Mouse (Mus musculus) gastrocnemius, postnatal 25 days (tissue): ENCODE measurements around the gene Cldn9. TPM values are rescaled to one million over a fixed set of nuclear protein-coding genes. Genes with fewer than 3 reads are reported as not detected.
A peak's percentile ranks its signal among the peaks of the same experiment; 100 is the strongest.

Experiments used
- DNase-seq: peaks from one replicate; pipeline ENCODE4 v3.0.0; 2022
- total RNA-seq, 2 experiments: library from RNA; stranded (reverse); gene quantifications; 1 replicate in 1 of 2; 2 replicates in 1 of 2; pipeline ENCODE4 v1.2.3; 2021

Gene Cldn9
- total RNA-seq, 2 experiments from 2014 or later = 0.19 TPM; not detected in 1

GRCm38 (mm10) chr17:23680336-23680735 lies 3.5 kb downstream of the Cldn9 start:
- no peak for DNase-seq

- DNase-seq = no peak
Measured at GRCm38 (mm10) chr17:23679127-23679835, 4.5 kb downstream of the Cldn9 start, which contains the start of gene Cldn6. Gene Cldn6, plus strand, starts transcription at chr17:23679249.

GRCm38 (mm10) chr17:23677236-23677679 lies 6.6 kb downstream of the Cldn9 start, which contains the start of gene Tnfrsf12a:
Gene Tnfrsf12a, minus strand, starts transcription at chr17:23677468.
- peak; percentile 90 for DNase-seq

GRCm38 (mm10) chr17:23676473-23677031 lies 7.3 kb downstream of the Cldn9 start:
- DNase-seq = peak; percentile 42

GRCm38 (mm10) chr17:23675564-23676281 lies 8.1 kb downstream of the Cldn9 start:
- DNase-seq = peak; percentile 41

GRCm38 (mm10) chr17:23675127-23675526 lies 8.7 kb downstream of the Cldn9 start:
- DNase-seq = peak; percentile 68

- no peak for DNase-seq
Measured at GRCm38 (mm10) chr17:23674271-23674952, 9.4 kb downstream of the Cldn9 start.

- peak; percentile 90 for DNase-seq
Measured at GRCm38 (mm10) chr17:23673424-23674073, 10.3 kb downstream of the Cldn9 start, which contains the start of the genes Hcfc1r1 and Thoc6. Gene Hcfc1r1, plus strand, starts transcription at chr17:23673596. Gene Thoc6, minus strand, starts transcription at chr17:23673882.

GRCm38 (mm10) chr17:23672761-23673160 lies 11.1 kb downstream of the Cldn9 start:
- no peak for DNase-seq

- DNase-seq = no peak
Measured at GRCm38 (mm10) chr17:23671519-23671918, 12.3 kb downstream of the Cldn9 start.

- no peak for DNase-seq
Measured at GRCm38 (mm10) chr17:23670516-23671074, 13.2 kb downstream of the Cldn9 start.

- DNase-seq = no peak
Measured at GRCm38 (mm10) chr17:23665511-23665910, 18.3 kb downstream of the Cldn9 start.

GRCm38 (mm10) chr17:23664556-23665021 lies 19.2 kb downstream of the Cldn9 start:
- no peak for DNase-seq

GRCm38 (mm10) chr17:23661526-23661925 lies 22.3 kb downstream of the Cldn9 start:
- DNase-seq = no peak

- no peak for DNase-seq
Measured at GRCm38 (mm10) chr17:23660876-23661200, 23.0 kb downstream of the Cldn9 start.

- DNase-seq = no peak
Measured at GRCm38 (mm10) chr17:23660117-23660875, 23.5 kb downstream of the Cldn9 start, which contains the start of gene Bicdl2. Gene Bicdl2, plus strand, starts transcription at chr17:23660506.

GRCm38 (mm10) chr17:23658450-23658849 lies 25.4 kb downstream of the Cldn9 start:
- DNase-seq = no peak

- no peak for DNase-seq
Measured at GRCm38 (mm10) chr17:23654410-23654809, 29.4 kb downstream of the Cldn9 start.

GRCm38 (mm10) chr17:23654001-23654400 lies 29.8 kb downstream of the Cldn9 start:
- no peak for DNase-seq

- no peak for DNase-seq
Measured at GRCm38 (mm10) chr17:23653324-23653723, 30.5 kb downstream of the Cldn9 start.
